Mouse (Mus musculus) bone marrow macrophage, adult 2 months (primary cell): ENCODE measurements around the gene Kif3b.

ENCODE experiments used
- CTCF ChIP-seq: IDR thresholded peaks from 2 replicates; pipeline ENCODE4 v1.5.1; 2012; ENCODE audit warnings: low read depth, mild to moderate bottlenecking, low read length, moderate library complexity
- POLR2A ChIP-seq: IDR thresholded peaks from 2 replicates; pipeline ENCODE4 v1.6.1; 2012; ENCODE audit warnings: mild to moderate bottlenecking, low read depth, low read length, borderline replicate concordance

DNA sequence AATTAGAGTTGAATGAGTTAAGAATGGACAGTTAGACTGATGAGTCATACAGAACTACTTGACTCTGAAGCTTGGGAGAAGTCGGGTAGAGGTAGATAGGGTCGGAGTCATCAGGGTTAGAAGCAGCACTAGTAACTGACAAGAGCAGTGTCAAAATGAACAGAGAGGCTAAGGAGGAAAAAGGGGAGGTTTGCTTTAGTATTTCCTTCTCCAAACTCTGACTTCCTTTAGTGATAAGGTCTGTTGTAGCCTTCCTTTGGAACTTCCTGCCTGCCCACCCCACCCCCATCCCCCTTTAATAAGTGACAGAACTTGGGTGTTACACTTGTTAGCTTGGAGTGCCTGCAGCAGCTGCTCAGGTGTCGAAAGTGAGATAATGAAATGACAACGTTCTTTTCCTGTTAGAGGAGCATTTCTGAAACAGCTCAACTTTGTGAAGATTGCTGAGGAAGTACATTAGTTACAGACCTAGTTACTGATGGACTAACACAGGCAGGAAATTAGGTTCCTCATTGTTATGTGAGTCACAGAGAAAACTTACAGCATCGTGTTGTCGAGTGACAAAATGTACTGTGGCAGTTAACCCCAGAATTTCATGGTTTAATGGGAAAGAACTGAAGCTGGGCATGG is 59.5 kb downstream of the Kif3b start:
- TF ChIP-seq CTCF, result no peak
- TF ChIP-seq POLR2A, result no peak
